Mouse (Mus musculus) heart, adult 2 months (tissue): ENCODE data around the gene Zp2. TPM values are rescaled to one million over a fixed set of nuclear protein-coding genes. Genes with fewer than 3 reads are reported as not detected.

Experiments
- DNase-seq, 2 experiments: peaks; one replicate each; pipeline ENCODE4 v3.0.0; 2021
- H3K27ac ChIP-seq: fragments of 200-600 bp; 2 replicates; pipeline ENCODE4 v1.8.1; 2022
- H3K27me3 ChIP-seq: fragments of 200-500 bp; 2 replicates; pipeline ENCODE4 v1.6.1; 2012; ENCODE audit warnings: mild to moderate bottlenecking, low read length, inconsistent platforms, mixed read lengths; ENCODE audit not compliant: control insufficient read depth, insufficient read depth
- H3K36me3 ChIP-seq: fragments of 200-500 bp; 2 replicates; pipeline ENCODE4 v1.6.1; 2012; ENCODE audit warnings: low read length, inconsistent platforms; ENCODE audit not compliant: control insufficient read depth, insufficient read depth
- H3K4me1 ChIP-seq: fragments of 200-500 bp; 2 replicates; pipeline ENCODE4 v1.6.1; 2011; ENCODE audit warnings: low read length; ENCODE audit not compliant: control insufficient read depth, insufficient read depth
- H3K4me3 ChIP-seq: fragments of 200-600 bp; 2 replicates; pipeline ENCODE4 v1.8.1; 2022
- H3K79me2 ChIP-seq: fragments of 200-500 bp; replicated peaks from 2 replicates; pipeline ENCODE4 v1.6.1; 2012; ENCODE audit warnings: mild to moderate bottlenecking, inconsistent platforms, low read length, moderate library complexity, mixed read lengths; ENCODE audit not compliant: control insufficient read depth, insufficient read depth
- H3K9ac ChIP-seq: fragments of 200-500 bp; 2 replicates; pipeline ENCODE4 v1.6.1; 2012; ENCODE audit warnings: low read depth, mild to moderate bottlenecking, control low read depth, inconsistent platforms, low read length, mixed read lengths
- CTCF ChIP-seq: fragments of 200-600 bp; IDR thresholded peaks from 2 replicates; pipeline ENCODE4 v1.8.1; 2022; ENCODE audit warnings: antibody characterized with exemption, mild to moderate bottlenecking, moderate library complexity
- EP300 ChIP-seq: fragments of 200-500 bp; IDR thresholded peaks from 2 replicates; pipeline ENCODE4 v1.6.1; 2011; ENCODE audit warnings: low read depth, low read length, control low read depth; ENCODE audit not compliant: insufficient read depth
- POLR2A ChIP-seq: fragments of 200-500 bp; IDR thresholded peaks from 2 replicates; pipeline ENCODE4 v1.6.1; 2011; ENCODE audit warnings: mild to moderate bottlenecking, low read depth, low read length, control low read depth; ENCODE audit not compliant: insufficient read depth
- WGBS: fragments of 180-500 bp; shearing (Covaris S2); methylation state at CpG from one replicate; pipeline ENCODE4 v1.1.7; 2018; 5-methylcytosine and 5-hydroxymethylcytosine counted together
- intact Hi-C: fragments of 180-260 bp; cut with DNase I; formaldehyde crosslinking; loops from one replicate; pipeline ENCODE4 v1.15.1; 2025
- polyA plus RNA-seq: library from polyadenylated mRNA; depleted of rRNA; stranded (reverse); fragments of >200 nt; gene quantifications from 2 replicates; pipeline ENCODE4 v1.2.3, GENCODE M21; 2012
- total RNA-seq, 2 experiments: library from RNA; stranded (reverse); gene quantifications; 2 replicates each; pipeline ENCODE4 v1.2.3; 2021

Gene Zp2
- total and polyA plus RNA-seq, 3 experiments, result 0.29 to 0.76 (median 0.41) TPM

- Histone ChIP-seq H3K4me3 (no peak overlapping the region), H3K36me3 (no peaks in the 10 kb centered on the region), H3K4me1 (no peaks in the 10 kb centered on the region), H3K27me3 (no peaks in the 10 kb centered on the region), H3K9ac (no peak overlapping the region), H3K79me2 (no peaks in the 10 kb centered on the region), H3K27ac (no peak overlapping the region)
- intact Hi-C loops, result no loop called here
- DNase-seq, result no peak
- WGBS, result 30% methylated on average over 2 of the region's 2 CpGs
- TF ChIP-seq POLR2A (no peak), EP300 (no peak), CTCF (no peak)
Observed at GRCm38 (mm10) chr7:120156841-120157409, 11.8 kb upstream of the Zp2 start.

DNA sequence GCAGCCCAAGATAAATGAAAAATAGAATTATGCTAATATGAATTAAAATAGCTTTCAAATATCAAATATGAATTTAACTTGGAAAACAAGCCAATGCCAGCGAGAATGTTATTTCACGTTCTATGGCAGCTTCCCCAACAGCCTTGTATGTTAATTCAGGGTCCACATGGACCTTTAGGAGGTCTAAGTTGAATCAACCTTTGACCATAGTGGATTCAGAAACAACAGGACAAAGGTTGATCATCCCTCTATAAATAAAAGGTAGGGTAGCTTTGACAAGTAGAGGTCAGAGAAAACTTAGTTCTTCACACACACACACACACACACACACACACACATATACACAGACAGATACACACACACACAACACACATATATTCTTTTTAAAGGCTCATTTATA, 5.8 kb upstream of the Zp2 start:
- Histone ChIP-seq H3K4me3 (no peak overlapping the region), H3K27ac (no peak overlapping the region), H3K27me3 (no peaks in the 10 kb centered on the region), H3K4me1 (no peaks in the 10 kb centered on the region; the same call in 1 of the 2 replicates), H3K79me2 (no peaks in the 10 kb centered on the region), H3K36me3 (no peaks in the 10 kb centered on the region), H3K9ac (no peak overlapping the region)
- intact Hi-C loops, result no loop called here
- no peak for DNase-seq
- TF ChIP-seq CTCF, result no peak
- TF ChIP-seq EP300, result no peak
- no peak for TF ChIP-seq POLR2A
- 92% methylated on average over 2 of the region's 2 CpGs for WGBS

DNA sequence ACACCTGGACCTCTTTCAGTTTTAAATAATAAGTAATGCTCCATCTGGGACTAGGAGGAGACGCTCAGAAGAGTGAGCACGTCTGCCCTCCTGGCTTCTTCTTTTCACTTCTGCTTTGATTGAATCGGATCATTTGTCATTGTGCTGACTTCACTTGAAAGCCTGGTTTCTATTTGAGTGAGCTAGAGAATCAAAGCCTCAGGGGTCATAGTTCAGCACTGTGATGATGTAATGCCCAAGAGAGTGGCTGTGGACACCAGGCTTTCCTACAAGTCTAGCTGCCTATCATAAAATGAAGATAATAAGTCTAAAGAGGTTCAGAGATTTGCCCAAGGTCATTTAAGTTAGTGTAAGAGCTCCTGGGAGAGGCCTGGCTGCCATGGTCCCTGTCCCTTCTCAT, 5.2 kb upstream of the Zp2 start:
- TF ChIP-seq CTCF (no peak), EP300 (no peak), POLR2A (no peak)
- H3K4me3 ChIP-seq, result no peak overlapping the region
- no peaks in the 10 kb centered on the region for H3K79me2 ChIP-seq
- intact Hi-C loops, result no loop called here
- H3K9ac ChIP-seq, result no peak overlapping the region
- no peak overlapping the region for H3K27ac ChIP-seq
- H3K36me3 ChIP-seq, result no peaks in the 10 kb centered on the region
- no peaks in the 10 kb centered on the region for H3K27me3 ChIP-seq
- H3K4me1 ChIP-seq, result no peaks in the 10 kb centered on the region; the same call in 1 of the 2 replicates
- no peak for DNase-seq
- WGBS, result 52% methylated on average over 3 of the region's 3 CpGs

DNA sequence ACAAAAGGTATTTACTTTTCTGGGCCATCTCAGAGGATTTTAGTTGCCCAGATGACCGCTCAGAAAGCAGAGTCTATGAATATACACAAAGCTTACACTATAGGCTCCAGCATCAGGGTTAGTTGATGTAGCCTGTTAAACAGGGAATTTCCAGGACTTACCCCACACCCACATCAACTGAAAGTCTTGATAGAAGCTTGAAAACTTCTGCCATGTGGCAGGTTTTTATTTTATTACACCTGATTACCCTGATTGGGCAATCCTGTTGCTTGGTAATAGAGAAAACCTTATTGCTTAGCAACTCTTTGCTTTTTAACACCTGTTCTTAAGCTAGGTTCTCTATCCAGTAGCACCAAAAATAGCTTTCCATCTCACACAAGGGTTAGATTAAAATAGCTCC, 2.3 kb downstream of the Zp2 start:
- no peak overlapping the region for H3K9ac ChIP-seq
- H3K4me1 ChIP-seq, result no peaks in the 10 kb centered on the region
- no peak overlapping the region for H3K27ac ChIP-seq
- no peaks in the 10 kb centered on the region for H3K27me3 ChIP-seq
- no peaks in the 10 kb centered on the region; the same call in 1 of the 2 replicates for H3K36me3 ChIP-seq
- intact Hi-C loops, result no loop called here
- no peak for DNase-seq
- WGBS, result 80% methylated on average over 1 of the region's 1 CpGs
- no peak overlapping the region for H3K4me3 ChIP-seq
- no peaks in the 10 kb centered on the region for H3K79me2 ChIP-seq
- TF ChIP-seq POLR2A (no peak), CTCF (no peak), EP300 (no peak)

GRCm38 (mm10) chr7:120128951-120129350, 16.1 kb downstream of the Zp2 start:
- Histone ChIP-seq H3K27me3 (no peaks in the 10 kb centered on the region), H3K9ac (no peak overlapping the region), H3K36me3 (no peaks in the 10 kb centered on the region), H3K79me2 (no peaks in the 10 kb centered on the region), H3K4me1 (0 out of 2 replicates have a peak, but pooled peaks cover 1% of the 10 kb centered on the region), H3K4me3 (no peak overlapping the region), H3K27ac (no peak overlapping the region)
- DNase-seq, result peak in 1 of 2 experiments; percentile 3
- TF ChIP-seq EP300 (no peak), POLR2A (no peak), CTCF (no peak)
- 59% methylated on average over 4 of the region's 4 CpGs for WGBS
- intact Hi-C loops, result loop anchor here (10.0 kb wide), 1 partner anchor 506 kb away; the partner anchor contains the start of gene Uqcrc2

DNA sequence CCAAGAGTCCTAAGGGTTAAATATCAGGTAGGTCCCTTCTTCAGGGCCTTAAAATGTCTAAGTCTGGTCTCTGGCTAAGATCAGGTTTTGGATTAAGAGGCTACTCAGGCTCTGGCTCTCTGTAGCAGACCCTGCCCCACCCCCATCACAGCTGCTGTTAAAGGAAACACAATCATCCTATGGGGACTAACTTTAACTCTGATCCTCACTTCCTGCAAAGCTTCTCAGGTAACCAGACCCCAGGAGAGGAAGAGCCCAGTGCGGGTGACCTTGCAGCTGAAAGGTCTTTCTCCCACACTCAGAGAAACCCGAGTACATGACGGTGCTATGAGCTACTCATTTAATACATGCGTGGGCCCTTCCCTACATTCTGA, 17.4 kb downstream of the Zp2 start:
- no peak overlapping the region for H3K9ac ChIP-seq
- H3K4me3 ChIP-seq, result no peak overlapping the region
- H3K27me3 ChIP-seq, result no peaks in the 10 kb centered on the region
- no peak for TF ChIP-seq EP300
- no peak for TF ChIP-seq CTCF
- TF ChIP-seq POLR2A, result no peak
- 48% methylated on average over 4 of the region's 4 CpGs for WGBS
- H3K4me1 ChIP-seq, result 0 out of 2 replicates have a peak, but pooled peaks cover 1% of the 10 kb centered on the region
- H3K79me2 ChIP-seq, result no peaks in the 10 kb centered on the region
- intact Hi-C loops, result loop anchor here (10.0 kb wide), 1 partner anchor 507 kb away; the partner anchor contains the start of gene Uqcrc2
- no peak overlapping the region for H3K27ac ChIP-seq
- DNase-seq, result no peak
- H3K36me3 ChIP-seq, result no peaks in the 10 kb centered on the region
